Mouse (Mus musculus): ENCODE data around the gene Borcs6.

DNA sequence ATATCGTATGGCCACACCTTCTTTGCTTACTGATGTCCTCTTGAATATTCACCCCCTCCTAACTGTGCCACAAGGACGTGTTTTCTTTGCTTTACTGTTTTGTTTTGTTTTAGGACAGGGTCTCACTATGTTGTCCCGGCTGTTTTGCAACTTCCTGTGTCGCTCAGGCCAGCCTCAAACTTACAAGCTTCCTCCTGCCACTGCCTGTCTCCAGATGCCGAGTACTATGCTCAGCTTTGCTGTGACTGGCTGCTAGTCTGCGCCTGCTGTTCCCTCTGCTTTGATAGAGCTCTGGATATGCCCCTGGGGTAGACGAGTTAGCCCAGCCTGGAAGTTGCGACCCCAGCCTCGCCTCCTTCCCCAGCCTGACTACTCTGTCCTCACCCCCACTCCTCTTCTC, 26.0 kb upstream of the Borcs6 start:
- no peak for TF ChIP-seq CTCF (IDR thresholded peaks at IDR 0.05; ENCODE audit: control insufficient read depth, insufficient read depth, insufficient read length)
- TF ChIP-seq MYOD1 (IDR thresholded peaks at IDR 0.05; ENCODE audit: control insufficient read depth, insufficient read length, low read depth), result no peak
- no peak for TF ChIP-seq CEBPB (IDR thresholded peaks at IDR 0.05; ENCODE audit: low read depth)
- TF ChIP-seq USF1 (IDR thresholded peaks at IDR 0.05; ENCODE audit: low read depth), result no peak
- TF ChIP-seq MAX (IDR thresholded peaks at IDR 0.05), result no peak
